Mouse (Mus musculus): ENCODE results near the gene 2310057J18Rik.
"Not testable (repeated sequence)": the region's sequence is repeated elsewhere in the genome, so short reads cannot be mapped to it uniquely, and the experiment has no call there.

DNA sequence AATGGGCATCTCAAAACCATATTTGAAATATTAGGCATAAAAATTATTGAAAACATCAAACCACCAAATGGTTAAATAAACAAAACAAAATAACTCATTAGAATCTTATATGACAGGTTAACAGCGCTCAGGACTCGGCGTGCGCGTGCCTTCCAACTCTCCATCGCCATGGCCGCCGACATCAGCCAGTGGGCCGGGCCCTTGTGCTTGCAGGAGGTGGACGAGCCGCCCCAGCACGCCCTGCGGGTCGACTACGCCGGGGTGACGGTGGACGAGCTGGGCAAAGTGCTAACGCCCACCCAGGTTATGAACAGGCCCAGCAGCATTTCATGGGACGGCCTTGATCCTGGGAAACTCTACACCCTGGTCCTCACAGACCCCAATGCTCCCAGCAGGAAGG lies 43.9 kb upstream of the 2310057J18Rik start:
- not testable (repeated sequence) for TF ChIP-seq CTCF (IDR thresholded peaks at IDR 0.05; ENCODE audit: borderline replicate concordance, extremely low read depth, insufficient read depth, insufficient read length); POLR2A (IDR thresholded peaks at IDR 0.05; ENCODE audit: borderline replicate concordance, extremely low read depth, insufficient read depth, insufficient read length, poor library complexity, severe bottlenecking)

Data from brain, embryonic 14.5 days (tissue).